Mouse (Mus musculus) embryonic facial prominence, embryonic 12.5 days (tissue): ENCODE results near the gene Gm10644. TPM values are rescaled to one million over a fixed set of nuclear protein-coding genes. Genes with fewer than 3 reads are reported as not detected.

ENCODE experiments used
- ATAC-seq: fragments of 200-750 bp; cut with Nextera tagmentation; 2 replicates; pipeline ENCODE4 v1.8.0; 2017; ENCODE audit not compliant: insufficient number of reproducible peaks, insufficient read depth, low FRiP score, low TSS enrichment
- H3K27ac ChIP-seq: fragments of 300-500 bp; sonication (generic); 2 replicates; pipeline ENCODE4 v1.5.1; 2016; ENCODE audit warnings: mild to moderate bottlenecking
- H3K27me3 ChIP-seq: fragments of 300-500 bp; sonication (generic); 2 replicates; pipeline ENCODE4 v1.6.1; 2016; ENCODE audit warnings: mild to moderate bottlenecking, moderate library complexity
- H3K36me3 ChIP-seq: fragments of 300-500 bp; sonication (generic); 2 replicates; pipeline ENCODE4 v1.6.1; 2016; ENCODE audit warnings: mild to moderate bottlenecking
- H3K4me1 ChIP-seq: fragments of 300-500 bp; sonication (generic); 2 replicates; pipeline ENCODE4 v1.6.1; 2016
- H3K4me2 ChIP-seq: fragments of 300-500 bp; sonication (generic); replicated peaks from 2 replicates; pipeline ENCODE4 v1.6.1; 2016; ENCODE audit warnings: mild to moderate bottlenecking, moderate library complexity
- H3K4me3 ChIP-seq: fragments of 300-500 bp; sonication (generic); 2 replicates; pipeline ENCODE4 v1.5.1; 2016; ENCODE audit warnings: mild to moderate bottlenecking
- H3K9ac ChIP-seq: fragments of 300-500 bp; sonication (generic); 2 replicates; pipeline ENCODE4 v1.6.1; 2016; ENCODE audit warnings: mild to moderate bottlenecking, moderate library complexity
- H3K9me3 ChIP-seq: fragments of 300-500 bp; sonication (generic); 2 replicates; pipeline ENCODE4 v1.6.1; 2016; ENCODE audit warnings: mild to moderate bottlenecking, moderate library complexity
- WGBS: fragments of 180-500 bp; shearing (Covaris S2); methylation state at CpG from one replicate; pipeline ENCODE4 v1.1.7; 2016; 5-methylcytosine and 5-hydroxymethylcytosine counted together
- microRNA-seq: library from miRNA; unstranded; fragments of <30 nt; microRNA quantifications from one replicate; pipeline ENCODE4, GENCODE M21; 2017
- polyA plus RNA-seq: library from polyadenylated mRNA; unstranded; fragments of >200 nt; fragmentation: Nextera tagmentation; extraction: Ambion mirVana; gene quantifications from 2 replicates; pipeline ENCODE4 v1.2.1, GENCODE M21; 2016

Gm10644 gene
- polyA plus RNA-seq, 1 experiment from 2014 or later, result 0.79 TPM

DNA sequence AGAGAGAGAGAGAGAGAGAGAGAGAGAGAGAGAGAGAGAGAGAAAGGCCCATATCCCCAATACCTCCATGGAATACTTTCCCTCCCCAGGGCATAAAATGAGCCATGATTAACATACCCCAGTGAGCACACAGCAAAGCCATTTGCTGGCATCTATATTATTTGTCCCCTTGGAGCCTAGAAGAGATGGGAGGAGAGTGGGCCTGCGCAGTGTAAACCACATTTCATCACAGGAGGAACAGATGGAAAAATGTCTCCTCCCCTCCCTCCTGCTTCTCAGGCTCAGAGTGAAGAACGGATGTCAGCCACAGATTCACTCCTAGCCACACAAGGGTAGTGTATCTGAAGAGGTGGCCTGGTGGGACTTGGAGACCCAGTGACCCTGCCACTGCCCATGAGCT, 66.6 kb downstream of the Gm10644 start:
- H3K4me3 ChIP-seq, result no peak overlapping the region
- whole genome bisulfite sequencing, result 70% methylated on average over 2 of the region's 2 CpGs
- H3K9ac ChIP-seq, result no peak overlapping the region
- H3K27ac ChIP-seq, result no peak overlapping the region
- no peak for ATAC-seq
- H3K4me2 ChIP-seq, result no peak overlapping the region
- H3K27me3 ChIP-seq, result no peaks in the 10 kb centered on the region
- no peaks in the 10 kb centered on the region for H3K36me3 ChIP-seq
- H3K4me1 ChIP-seq, result no peaks in the 10 kb centered on the region
- no peaks in the 10 kb centered on the region for H3K9me3 ChIP-seq

Small RNA genes lying within 50 kb of the gene (microRNA-seq; reads per million reads assigned to microRNA genes)
- gene Gm44330 (not detected), gene Gm44450 (not detected)

Other genes starting within 250 kb of the Gm10644 start
- 147 and 152 TPM in 2 replicates for gene Ddx39, start 240.0 kb downstream of the Gm10644 start, polyA plus RNA-seq
- gene Adgre5, start 213.9 kb downstream of the Gm10644 start, polyA plus RNA-seq, result 24.7 and 26.0 TPM in 2 replicates
- gene Adgrl1, start 55.1 kb downstream of the Gm10644 start, polyA plus RNA-seq, result 36.7 TPM in 2 replicates
- 54.4 and 55.0 TPM in 2 replicates for gene Asf1b, start 302 bp upstream of the Gm10644 start, polyA plus RNA-seq
- 191 and 206 TPM in 2 replicates for gene Prkaca, start 17.8 kb upstream of the Gm10644 start, polyA plus RNA-seq
- 11.6 and 14.1 TPM in 2 replicates for gene Samd1, start 42.5 kb upstream of the Gm10644 start, polyA plus RNA-seq
- gene 1700067K01Rik, start 46.3 kb upstream of the Gm10644 start, polyA plus RNA-seq, result 1.9 and 2.0 TPM in 2 replicates
- 0.28 TPM in 1 of 2 replicates, not detected in the other for gene 2210011C24Rik, start 57.0 kb upstream of the Gm10644 start, polyA plus RNA-seq
- 9.0 and 9.4 TPM in 2 replicates for gene Palm3, start 66.3 kb upstream of the Gm10644 start, polyA plus RNA-seq
- 0.81 and 0.99 TPM in 2 replicates for gene Il27ra, start 87.4 kb upstream of the Gm10644 start, polyA plus RNA-seq
- gene Rln3, start 89.8 kb upstream of the Gm10644 start, polyA plus RNA-seq, result not detected in 2 replicates
- gene Gm10643, start 109.9 kb upstream of the Gm10644 start, polyA plus RNA-seq, result 1.9 and 2.0 TPM in 2 replicates
- 10.3 and 10.4 TPM in 2 replicates for gene Rfx1, start 111.6 kb upstream of the Gm10644 start, polyA plus RNA-seq
- gene Dcaf15, start 149.6 kb upstream of the Gm10644 start, polyA plus RNA-seq, result 13.0 and 16.1 TPM in 2 replicates
- gene Podnl1, start 170.8 kb upstream of the Gm10644 start, polyA plus RNA-seq, result 0.31 and 0.43 TPM in 2 replicates
- 27.5 and 29.2 TPM in 2 replicates for gene Cc2d1a, start 192.7 kb upstream of the Gm10644 start, polyA plus RNA-seq
- gene 4930432K21Rik, start 192.8 kb upstream of the Gm10644 start, polyA plus RNA-seq, result 2.0 and 2.4 TPM in 2 replicates
- 5.4 and 7.2 TPM in 2 replicates for gene Nanos3, start 230.0 kb upstream of the Gm10644 start, polyA plus RNA-seq